Mouse (Mus musculus): ENCODE data around the gene Prr15l. TPM values are rescaled to one million over a fixed set of nuclear protein-coding genes. Genes with fewer than 3 reads are reported as not detected.

Gene Prr15l
- polyA plus RNA-seq (2016; fragmentation: Nextera tagmentation; extraction: Ambion mirVana), result 0.55 and 0.68 TPM in 2 replicates

DNA sequence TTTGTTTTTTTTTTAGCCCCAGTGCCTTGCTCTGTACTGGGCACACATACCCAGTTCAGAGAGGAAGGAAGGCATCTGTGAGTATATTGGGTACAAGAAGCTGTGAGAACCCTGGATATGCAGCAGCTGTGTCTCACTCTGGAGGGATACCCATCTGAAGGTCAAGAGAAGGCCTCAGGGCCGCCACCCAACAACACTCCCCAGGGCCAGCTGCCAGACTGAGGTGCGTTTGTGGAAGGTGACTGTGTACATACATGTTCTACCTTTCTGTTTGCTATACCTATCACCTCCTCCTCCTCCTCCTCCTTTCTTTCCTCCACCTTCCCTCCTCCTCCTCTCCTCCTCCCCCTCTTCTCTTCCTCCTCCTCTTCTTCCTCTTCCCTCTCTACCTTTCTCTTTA, at the start of gene Prr15l:
Gene Prr15l (plus strand): TSS at position 17 of the 400 bp plus-strand sequence.
- H3K9ac ChIP-seq (replicated peaks), result no peak within 1 kb of the TSS
- peaks cover 34% of the 10 kb centered on the region for H3K27me3 ChIP-seq
- 80% methylated on average over 2 of the region's 2 CpGs for WGBS
- H3K4me2 ChIP-seq (replicated peaks), result no peak within 1 kb of the TSS
- no peaks in the 10 kb centered on the region for H3K36me3 ChIP-seq
- no peaks in the 10 kb centered on the region for H3K9me3 ChIP-seq
- 0 out of 2 replicates have a peak, but pooled peaks cover 7% of the 10 kb centered on the region for H3K4me1 ChIP-seq
- H3K27ac ChIP-seq (replicated peaks), result no peak within 1 kb of the TSS
- no peak for ATAC-seq (ENCODE audit: low FRiP score, low read depth)
- no peak within 1 kb of the TSS for H3K4me3 ChIP-seq

DNA sequence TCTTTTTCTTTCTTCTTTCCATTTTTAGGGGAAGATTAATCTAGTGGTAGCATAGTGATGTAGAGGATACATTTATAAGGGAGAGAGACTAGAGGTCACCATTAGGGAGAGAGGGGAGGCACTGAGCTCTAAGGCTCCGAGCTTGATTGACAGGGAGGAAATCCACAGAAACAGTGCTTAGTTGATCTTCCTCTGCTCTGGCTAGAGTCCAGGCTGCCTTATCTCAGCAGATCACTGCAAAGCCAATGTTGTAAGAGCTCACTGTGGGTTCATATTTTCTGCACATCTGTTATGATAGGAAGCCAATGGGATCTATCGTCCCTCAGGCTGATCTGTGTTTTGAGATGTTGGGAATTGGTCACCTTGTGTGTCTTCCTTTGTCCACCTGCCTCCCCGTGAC, 49.2 kb upstream of the Prr15l start:
- H3K27me3 ChIP-seq, result no peaks in the 10 kb centered on the region
- no peak overlapping the region for H3K9ac ChIP-seq (replicated peaks)
- ATAC-seq (ENCODE audit: low FRiP score, low read depth), result no peak
- 20% methylated on average over 3 of the region's 3 CpGs for WGBS
- H3K9me3 ChIP-seq, result no peaks in the 10 kb centered on the region
- no peak overlapping the region for H3K4me3 ChIP-seq
- peaks cover 56% of the 10 kb centered on the region for H3K4me1 ChIP-seq
- peak overlapping the region; percentile 100 for H3K27ac ChIP-seq (replicated peaks)
- no peaks in the 10 kb centered on the region for H3K36me3 ChIP-seq
- no peak overlapping the region for H3K4me2 ChIP-seq (replicated peaks)

DNA sequence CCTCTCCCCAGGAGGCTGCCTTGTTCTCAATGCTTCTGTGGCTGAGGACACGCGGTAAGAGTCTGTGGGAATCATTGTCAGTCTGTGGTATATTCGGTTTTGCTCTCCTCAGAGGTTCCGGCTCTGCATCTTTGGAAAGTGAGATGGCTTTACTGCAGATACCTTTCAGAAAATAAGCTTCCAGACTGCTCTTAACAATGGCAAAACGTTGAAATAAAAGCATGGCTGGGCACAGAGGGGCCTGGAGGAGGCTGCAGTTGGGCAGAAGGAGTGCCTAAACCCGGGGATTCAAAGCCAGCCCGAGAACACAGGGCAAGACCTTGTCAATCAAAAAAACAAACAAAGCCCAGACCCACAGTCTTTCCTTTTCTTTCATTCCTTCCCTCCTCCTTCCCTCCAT, 48.5 kb upstream of the Prr15l start:
- WGBS, result 3% methylated on average over 7 of the region's 7 CpGs

DNA sequence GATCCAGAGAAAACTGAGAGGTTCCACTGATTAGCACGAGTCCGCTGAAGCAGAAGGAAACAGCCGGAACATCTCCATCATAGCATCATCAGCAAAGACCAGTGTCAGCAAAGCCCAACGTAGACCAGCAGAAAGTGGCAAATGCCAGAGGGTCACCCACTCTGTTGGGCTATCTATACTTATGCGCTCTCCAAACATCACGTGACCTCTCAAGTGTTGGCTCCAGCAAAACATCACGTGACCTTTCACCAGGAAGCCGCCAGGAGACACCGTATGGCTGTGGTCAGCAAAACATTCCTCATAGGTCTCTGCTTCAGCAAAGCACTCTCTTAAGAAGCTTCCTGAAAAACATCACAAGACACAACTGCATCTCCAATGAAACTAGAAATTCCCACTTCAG, 47.6 kb upstream of the Prr15l start:
- peaks cover 43% of the 10 kb centered on the region for H3K4me1 ChIP-seq
- H3K4me3 ChIP-seq, result no peak overlapping the region
- no peaks in the 10 kb centered on the region for H3K36me3 ChIP-seq
- no peak overlapping the region for H3K9ac ChIP-seq (replicated peaks)
- H3K27me3 ChIP-seq, result no peaks in the 10 kb centered on the region
- peak overlapping the region; percentile 100 for H3K27ac ChIP-seq (replicated peaks)
- ATAC-seq (ENCODE audit: low FRiP score, low read depth), result no peak
- no peak overlapping the region for H3K4me2 ChIP-seq (replicated peaks)
- WGBS, result 93% methylated on average over 9 of the region's 9 CpGs
- H3K9me3 ChIP-seq, result no peaks in the 10 kb centered on the region

More for the DNA sequence above, 48.5 kb upstream of the Prr15l start:
- no peak overlapping the region for H3K4me2 ChIP-seq (replicated peaks)
- H3K27me3 ChIP-seq, result no peaks in the 10 kb centered on the region
- peaks cover 49% of the 10 kb centered on the region for H3K4me1 ChIP-seq
- no peaks in the 10 kb centered on the region for H3K36me3 ChIP-seq
- peak overlapping the region; percentile 100 for H3K27ac ChIP-seq (replicated peaks)
- ATAC-seq (ENCODE audit: low FRiP score, low read depth), result no peak
- peak overlapping the region; percentile 12; the same call in 1 of the 2 replicates for H3K9ac ChIP-seq (replicated peaks)
- no peaks in the 10 kb centered on the region for H3K9me3 ChIP-seq
- H3K4me3 ChIP-seq, result no peak overlapping the region

DNA sequence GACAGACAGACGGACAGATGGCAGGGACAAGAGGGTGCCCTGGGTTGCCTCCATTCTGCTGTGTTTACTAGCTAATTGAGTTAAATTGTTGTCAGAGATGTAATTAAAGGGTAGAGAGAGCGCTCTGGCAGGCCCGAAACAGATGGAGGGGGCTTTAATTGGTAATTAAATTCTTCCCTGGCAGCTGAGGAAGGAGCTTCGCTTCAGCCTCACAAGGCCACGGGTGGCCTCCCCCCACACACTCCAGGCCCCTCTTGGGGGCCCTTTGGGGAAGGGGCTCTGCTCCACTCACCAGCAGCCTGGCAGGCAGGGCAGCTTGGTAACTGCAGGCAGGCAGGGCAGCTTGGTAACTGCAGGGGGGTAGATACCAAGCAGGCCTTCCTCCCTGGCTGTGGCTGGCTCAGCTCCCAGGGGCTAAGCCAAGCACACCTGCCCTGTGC, 42.0 kb upstream of the Prr15l start:
- H3K4me1 ChIP-seq, result peaks cover 26% of the 10 kb centered on the region
- 25% methylated on average over 5 of the region's 5 CpGs for WGBS
- no peaks in the 10 kb centered on the region for H3K9me3 ChIP-seq
- H3K27ac ChIP-seq (replicated peaks), result peak overlapping the region; percentile 90
- no peaks in the 10 kb centered on the region for H3K27me3 ChIP-seq
- peak; percentile 77 for ATAC-seq (ENCODE audit: low FRiP score, low read depth)
- H3K36me3 ChIP-seq, result no peaks in the 10 kb centered on the region
- H3K9ac ChIP-seq (replicated peaks), result peak overlapping the region; percentile 16; the same call in 1 of the 2 replicates
- H3K4me3 ChIP-seq, result no peak overlapping the region
- H3K4me2 ChIP-seq (replicated peaks), result no peak overlapping the region

DNA sequence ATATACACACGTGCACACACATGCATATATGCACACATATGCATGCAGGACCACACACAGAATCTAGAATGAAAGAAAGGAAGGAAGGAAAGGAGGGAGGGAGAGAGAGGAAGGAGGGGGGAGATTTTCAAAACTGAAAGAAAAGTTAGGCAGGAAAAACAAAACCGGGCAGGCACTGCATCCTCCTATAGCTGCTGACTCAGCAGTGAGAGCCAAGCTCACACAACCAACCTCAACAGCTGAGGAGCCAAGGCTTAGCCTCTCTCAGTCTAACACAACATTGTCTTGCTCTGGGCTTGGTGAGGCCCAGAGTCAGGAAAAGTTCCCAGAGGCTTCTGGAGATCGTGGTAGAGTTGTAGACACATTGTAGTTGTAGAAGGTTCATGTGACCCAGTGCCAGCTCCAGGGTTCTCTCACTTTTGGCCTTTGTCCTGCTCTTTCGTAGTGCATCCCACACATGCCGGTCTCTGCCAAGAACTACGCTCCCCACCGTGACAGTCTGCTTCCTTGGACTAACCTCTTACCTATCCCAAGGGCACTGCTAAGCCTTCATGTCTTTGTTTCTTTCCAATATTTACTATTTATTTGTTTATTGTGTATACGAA, 40.9 kb upstream of the Prr15l start:
- H3K9ac ChIP-seq (replicated peaks), result 0 out of 2 replicates have a peak overlapping the region, but pooled peaks have one; percentile 20
- H3K9me3 ChIP-seq, result no peaks in the 10 kb centered on the region
- no peak for ATAC-seq (ENCODE audit: low FRiP score, low read depth)
- H3K4me3 ChIP-seq, result no peak overlapping the region
- H3K4me2 ChIP-seq (replicated peaks), result no peak overlapping the region
- H3K4me1 ChIP-seq, result peaks cover 28% of the 10 kb centered on the region
- peak overlapping the region; percentile 90 for H3K27ac ChIP-seq (replicated peaks)
- no peaks in the 10 kb centered on the region for H3K36me3 ChIP-seq
- 87% methylated on average over 8 of the region's 8 CpGs for WGBS
- no peaks in the 10 kb centered on the region for H3K27me3 ChIP-seq

DNA sequence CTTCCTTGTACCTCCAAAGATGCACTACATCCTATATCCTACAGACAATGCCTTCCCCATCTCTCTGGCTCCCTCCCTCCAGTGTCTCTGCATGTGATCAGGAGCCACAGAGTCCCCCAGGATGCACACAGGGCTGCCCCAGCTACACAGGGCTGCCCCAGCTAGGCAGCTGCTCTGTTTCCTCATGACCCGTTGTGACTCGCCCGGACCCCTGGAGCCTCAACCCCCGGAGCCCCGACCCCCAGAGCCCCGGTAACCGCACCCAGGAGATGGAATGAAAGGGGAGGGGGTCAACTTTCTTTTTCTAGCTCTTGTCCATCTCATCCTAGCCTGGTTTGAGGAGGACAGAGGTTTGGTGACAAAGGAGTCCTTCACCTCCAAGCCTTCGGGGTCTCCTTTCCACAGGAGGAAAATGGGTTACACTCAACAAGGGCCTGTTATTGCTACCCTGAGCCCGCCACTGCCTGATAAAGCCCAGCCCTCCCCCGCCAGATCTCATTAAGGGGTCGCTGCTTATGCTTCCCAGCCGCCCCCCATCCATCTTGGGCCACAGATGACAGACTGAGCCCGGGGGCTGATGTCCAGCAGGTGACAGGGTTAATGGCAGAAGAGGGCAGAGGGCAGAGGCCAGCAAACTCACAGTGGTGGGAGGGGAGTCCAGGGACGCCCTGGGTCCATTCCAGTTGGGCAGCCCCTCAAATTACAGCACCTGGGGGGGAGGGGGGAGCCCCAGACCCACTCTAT, 35.9 kb upstream of the Prr15l start:
- Histone ChIP-seq H3K27ac (replicated peaks) (peak overlapping the region; percentile 86; the same call in 1 of the 2 replicates), H3K4me3 (no peak overlapping the region), H3K9ac (replicated peaks) (no peak overlapping the region), H3K4me1 (peaks cover 36% of the 10 kb centered on the region), H3K27me3 (no peaks in the 10 kb centered on the region), H3K36me3 (no peaks in the 10 kb centered on the region), H3K9me3 (no peaks in the 10 kb centered on the region), H3K4me2 (replicated peaks) (no peak overlapping the region)
- 51% methylated on average over 14 of the region's 14 CpGs for whole genome bisulfite sequencing
- ATAC-seq (ENCODE audit: low FRiP score, low read depth), result no peak

DNA sequence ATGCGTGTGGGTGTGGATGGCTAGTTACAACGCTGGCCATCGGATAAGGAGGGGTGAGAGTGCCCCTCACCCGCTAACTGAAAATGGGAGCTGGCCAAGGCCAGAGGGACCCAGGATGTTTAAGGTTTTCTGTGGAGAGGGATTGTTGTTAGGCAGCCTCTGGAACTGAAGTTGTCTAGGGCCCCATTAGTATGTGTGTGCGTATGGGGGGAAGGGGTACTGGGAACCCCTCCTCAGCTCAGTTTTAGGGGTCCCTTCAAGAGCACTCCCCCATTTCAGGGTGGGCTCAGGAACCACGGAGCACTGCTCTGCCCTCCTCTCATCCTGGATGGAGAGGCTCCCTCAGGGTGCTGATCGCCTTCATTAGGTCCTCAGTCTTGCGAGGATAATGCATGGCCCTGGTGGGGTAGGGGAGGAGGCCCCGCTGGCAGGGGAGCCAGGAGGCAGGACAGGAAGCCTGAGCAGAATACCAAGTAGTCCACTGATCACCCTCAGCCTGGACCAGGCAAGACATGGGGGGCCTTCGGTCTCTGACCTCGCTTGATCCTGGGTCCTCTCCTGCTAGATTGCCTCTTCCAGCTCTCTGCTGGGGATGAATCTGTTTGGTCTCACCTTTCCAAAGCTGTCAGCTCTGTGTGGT, 34.6 kb upstream of the Prr15l start:
- peak; percentile 73 for ATAC-seq (ENCODE audit: low FRiP score, low read depth)
- Histone ChIP-seq H3K9ac (replicated peaks) (no peak overlapping the region), H3K4me3 (no peak overlapping the region), H3K36me3 (no peaks in the 10 kb centered on the region), H3K4me2 (replicated peaks) (no peak overlapping the region), H3K27ac (replicated peaks) (peak overlapping the region; percentile 86), H3K27me3 (no peaks in the 10 kb centered on the region), H3K9me3 (no peaks in the 10 kb centered on the region), H3K4me1 (peaks cover 43% of the 10 kb centered on the region)
- WGBS, result 47% methylated on average over 11 of the region's 11 CpGs

DNA sequence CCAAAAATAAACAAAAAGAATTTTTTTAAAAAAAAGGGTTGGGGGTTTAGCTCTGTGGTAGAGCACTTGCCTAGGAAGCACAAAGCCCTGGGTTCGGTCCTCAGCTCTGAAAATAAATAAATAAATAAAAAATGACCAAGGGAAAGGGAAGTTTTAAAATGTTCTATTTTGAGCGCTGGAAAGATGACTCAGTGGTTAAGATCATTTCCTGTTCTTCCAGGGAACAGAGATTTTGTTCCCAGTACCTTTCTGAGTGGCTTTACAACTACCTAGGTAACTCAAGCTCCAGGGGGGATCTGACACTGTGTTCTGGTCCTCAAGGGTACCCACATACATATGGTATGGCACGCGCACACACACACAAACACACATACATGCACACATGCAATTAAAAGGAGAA, 32.0 kb upstream of the Prr15l start:
- WGBS, result 91% methylated on average over 4 of the region's 4 CpGs
- Histone ChIP-seq H3K27me3 (no peaks in the 10 kb centered on the region), H3K4me3 (no peak overlapping the region), H3K9me3 (no peaks in the 10 kb centered on the region), H3K9ac (replicated peaks) (no peak overlapping the region), H3K27ac (replicated peaks) (0 out of 2 replicates have a peak overlapping the region, but pooled peaks have one; percentile 63), H3K4me2 (replicated peaks) (no peak overlapping the region), H3K4me1 (peaks cover 67% of the 10 kb centered on the region), H3K36me3 (no peaks in the 10 kb centered on the region)
- no peak for ATAC-seq (ENCODE audit: low FRiP score, low read depth)

DNA sequence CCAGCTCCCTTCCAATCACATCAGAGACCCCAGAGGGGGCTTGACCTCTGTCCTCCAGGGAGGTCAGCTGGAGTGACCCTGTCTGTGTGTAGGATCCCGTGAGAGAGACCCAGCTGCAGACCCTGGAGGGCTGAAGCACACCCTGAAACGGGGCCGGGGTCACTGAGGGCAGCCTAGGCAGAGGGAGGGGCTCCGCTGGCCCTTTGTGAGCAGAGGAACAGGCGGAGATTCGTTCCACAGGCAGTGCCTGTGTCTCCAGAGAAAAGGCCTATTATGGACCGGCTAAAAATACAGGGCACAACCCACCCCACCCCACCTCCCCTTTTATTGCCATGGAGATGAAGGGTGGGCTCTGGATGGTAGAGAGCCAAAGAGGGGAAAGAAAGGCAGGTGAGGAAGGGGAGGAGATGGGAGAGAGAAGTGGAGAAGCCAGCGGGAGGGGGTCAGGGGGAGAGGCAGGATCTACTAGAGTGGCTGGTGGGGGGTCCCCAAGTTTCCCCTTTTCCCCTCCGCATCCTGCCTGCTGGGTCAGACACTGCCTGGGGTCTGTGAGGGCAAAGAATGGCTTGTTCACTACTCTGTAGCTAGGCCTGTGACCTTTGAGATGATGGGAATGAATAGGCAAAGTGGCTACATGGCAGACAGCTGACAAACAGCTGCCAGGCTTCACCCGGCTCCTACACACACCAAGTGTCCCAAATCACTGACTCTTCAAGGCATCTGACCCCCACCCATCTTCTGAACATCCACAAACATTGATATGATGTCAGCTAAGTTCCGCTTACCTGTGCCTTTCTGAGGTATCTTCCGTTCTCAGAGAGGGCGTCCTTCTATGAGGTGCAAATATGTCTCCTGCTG, 28.2 kb upstream of the Prr15l start:
- H3K27me3 ChIP-seq, result no peaks in the 10 kb centered on the region
- H3K4me2 ChIP-seq (replicated peaks), result peak overlapping the region; percentile 36
- no peaks in the 10 kb centered on the region for H3K36me3 ChIP-seq
- peak overlapping the region; percentile 97 for H3K27ac ChIP-seq (replicated peaks)
- no peaks in the 10 kb centered on the region for H3K9me3 ChIP-seq
- 22% methylated on average over 13 of the region's 13 CpGs for WGBS
- H3K9ac ChIP-seq (replicated peaks), result no peak overlapping the region; the same call in 1 of the 2 replicates
- H3K4me1 ChIP-seq, result peaks cover 81% of the 10 kb centered on the region
- peak; percentile 86 for ATAC-seq (ENCODE audit: low FRiP score, low read depth)
- H3K4me3 ChIP-seq, result no peak overlapping the region

DNA sequence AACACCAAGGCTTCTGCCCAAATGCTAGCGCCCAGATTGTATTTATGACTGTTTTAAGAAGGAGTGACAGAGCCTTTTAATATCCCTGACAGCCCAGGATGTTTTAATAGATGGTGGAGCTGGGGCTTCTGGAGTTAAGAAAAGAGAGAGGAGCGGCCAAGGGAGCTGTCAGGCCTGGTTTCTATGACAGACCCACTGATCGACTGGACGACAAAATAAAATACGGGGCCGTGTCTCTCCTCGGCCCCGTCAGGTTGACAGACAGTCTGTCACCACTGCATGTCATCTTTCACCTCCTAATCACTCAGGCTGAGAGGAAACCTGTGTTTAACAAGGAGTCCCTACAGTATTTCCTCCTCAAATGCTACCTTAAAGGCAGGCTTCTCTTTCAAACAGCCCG, 26.6 kb upstream of the Prr15l start:
- Histone ChIP-seq H3K27ac (replicated peaks) (peak overlapping the region; percentile 97), H3K4me1 (peaks cover 94% of the 10 kb centered on the region), H3K4me3 (no peak overlapping the region), H3K36me3 (peaks cover under 1% of the 10 kb centered on the region; the same call in 1 of the 2 replicates), H3K9me3 (no peaks in the 10 kb centered on the region), H3K27me3 (no peaks in the 10 kb centered on the region), H3K9ac (replicated peaks) (no peak overlapping the region), H3K4me2 (replicated peaks) (peak overlapping the region; percentile 1; the same call in 1 of the 2 replicates)
- 38% methylated on average over 9 of the region's 9 CpGs for WGBS
- ATAC-seq (ENCODE audit: low FRiP score, low read depth), result no peak

Data from midbrain, embryonic 12.5 days (tissue).